Mouse (Mus musculus): Measurements from ENCODE around the gene Coa7. TPM values are rescaled to one million over a fixed set of nuclear protein-coding genes. Genes with fewer than 3 reads are reported as not detected.

Coa7 gene
- polyA plus RNA-seq, 1 experiment = 66.4 TPM

DNA sequence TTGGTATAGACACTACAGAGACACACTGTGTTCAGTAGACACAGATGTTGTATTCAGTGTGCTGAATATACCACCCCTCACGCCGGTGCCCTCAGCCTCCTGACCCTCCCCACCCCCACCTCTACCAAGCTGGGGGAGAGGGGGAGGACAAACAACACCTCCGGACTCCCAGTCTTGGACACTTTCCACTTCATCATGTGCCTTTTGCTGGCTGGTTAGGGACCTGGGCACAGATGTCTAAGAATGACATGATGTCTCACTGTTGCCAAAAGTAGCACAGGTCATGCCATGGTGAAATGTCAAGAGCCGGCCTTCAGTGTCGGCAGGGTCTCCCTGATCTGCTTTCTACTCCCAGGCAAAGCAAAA, 36.2 kb downstream of the Coa7 start:
- no peak overlapping the region for H3K4me3 ChIP-seq (ENCODE audit: insufficient read depth, poor library complexity, severe bottlenecking)
- no peaks in the 10 kb centered on the region for H3K36me3 ChIP-seq (ENCODE audit: control insufficient read depth, insufficient read depth)
- no peaks in the 10 kb centered on the region for H3K27me3 ChIP-seq (ENCODE audit: control insufficient read depth, insufficient read depth, insufficient read length)
- no peak overlapping the region for H3ac ChIP-seq (ENCODE audit: control insufficient read depth, insufficient read length, low read depth)
- TF ChIP-seq MYOG (IDR thresholded peaks at IDR 0.05; ENCODE audit: control insufficient read depth, extremely low read depth, insufficient read length) = no peak
- TF ChIP-seq USF1 (IDR thresholded peaks at IDR 0.05; ENCODE audit: low read depth) = no peak
- no peak for TF ChIP-seq MYOD1 (IDR thresholded peaks at IDR 0.05; ENCODE audit: control insufficient read depth, insufficient read length, low read depth)
- no peak for TF ChIP-seq MAX (IDR thresholded peaks at IDR 0.05)
- TF ChIP-seq CEBPB (IDR thresholded peaks at IDR 0.05; ENCODE audit: low read depth) = no peak
- TF ChIP-seq CTCF (IDR thresholded peaks at IDR 0.05; ENCODE audit: control insufficient read depth, insufficient read depth, insufficient read length) = no peak
- no peak for TF ChIP-seq FOSL1 (IDR thresholded peaks at IDR 0.05; ENCODE audit: insufficient read depth, low read length, poor library complexity, severe bottlenecking)
- no peaks in the 10 kb centered on the region for H3K79me3 ChIP-seq (ENCODE audit: low read depth)
- no peaks in the 10 kb centered on the region for H3K79me2 ChIP-seq (ENCODE audit: control insufficient read depth, insufficient read depth)

DNA sequence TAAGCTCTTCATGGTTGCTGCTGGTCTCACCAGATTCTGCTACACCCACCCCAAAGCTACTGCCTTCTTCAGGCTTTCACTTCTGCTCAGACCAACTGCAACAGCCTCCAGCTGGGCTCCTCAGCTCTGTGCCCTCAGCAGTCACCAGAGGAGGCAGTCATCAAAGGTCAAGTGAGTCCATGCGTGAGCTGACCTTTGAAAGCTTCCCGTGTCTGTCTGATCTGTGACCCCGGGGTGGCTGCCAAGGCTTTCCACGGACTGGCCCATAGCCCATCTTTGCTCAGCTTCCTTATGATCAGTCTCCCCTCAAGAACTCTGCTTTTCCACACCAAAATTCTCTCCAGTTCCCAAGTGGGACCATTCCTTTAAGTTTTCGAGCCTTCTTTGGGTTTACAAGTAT, 41.3 kb downstream of the Coa7 start:
- TF ChIP-seq CEBPB (IDR thresholded peaks at IDR 0.05; ENCODE audit: low read depth) (no peak), FOSL1 (IDR thresholded peaks at IDR 0.05; ENCODE audit: insufficient read depth, low read length, poor library complexity, severe bottlenecking) (no peak), CTCF (IDR thresholded peaks at IDR 0.05; ENCODE audit: control insufficient read depth, insufficient read depth, insufficient read length) (no peak), MAX (IDR thresholded peaks at IDR 0.05) (no peak), MYOD1 (IDR thresholded peaks at IDR 0.05; ENCODE audit: control insufficient read depth, insufficient read length, low read depth) (no peak), MYOG (IDR thresholded peaks at IDR 0.05; ENCODE audit: control insufficient read depth, extremely low read depth, insufficient read length) (no peak), USF1 (IDR thresholded peaks at IDR 0.05; ENCODE audit: low read depth) (no peak)
- H3K4me3 ChIP-seq (ENCODE audit: insufficient read depth, poor library complexity, severe bottlenecking) = no peak overlapping the region
- H3K36me3 ChIP-seq (ENCODE audit: control insufficient read depth, insufficient read depth) = no peaks in the 10 kb centered on the region
- H3K79me3 ChIP-seq (ENCODE audit: low read depth) = no peaks in the 10 kb centered on the region
- H3ac ChIP-seq (ENCODE audit: control insufficient read depth, insufficient read length, low read depth) = no peak overlapping the region
- no peaks in the 10 kb centered on the region for H3K79me2 ChIP-seq (ENCODE audit: control insufficient read depth, insufficient read depth)
- no peaks in the 10 kb centered on the region for H3K27me3 ChIP-seq (ENCODE audit: control insufficient read depth, insufficient read depth, insufficient read length)

GRCm38 (mm10) chr4:108370409-108370808, 42.5 kb downstream of the Coa7 start:
- TF ChIP-seq CEBPB (IDR thresholded peaks at IDR 0.05; ENCODE audit: low read depth) (no peak), FOSL1 (IDR thresholded peaks at IDR 0.05; ENCODE audit: insufficient read depth, low read length, poor library complexity, severe bottlenecking) (no peak), MAX (IDR thresholded peaks at IDR 0.05) (no peak), CTCF (IDR thresholded peaks at IDR 0.05; ENCODE audit: control insufficient read depth, insufficient read depth, insufficient read length) (no peak), MYOD1 (IDR thresholded peaks at IDR 0.05; ENCODE audit: control insufficient read depth, insufficient read length, low read depth) (no peak), USF1 (IDR thresholded peaks at IDR 0.05; ENCODE audit: low read depth) (no peak), MYOG (IDR thresholded peaks at IDR 0.05; ENCODE audit: control insufficient read depth, extremely low read depth, insufficient read length) (no peak)
- H3K27me3 ChIP-seq (ENCODE audit: control insufficient read depth, insufficient read depth, insufficient read length) = no peaks in the 10 kb centered on the region
- no peaks in the 10 kb centered on the region for H3K36me3 ChIP-seq (ENCODE audit: control insufficient read depth, insufficient read depth)
- no peaks in the 10 kb centered on the region for H3K79me3 ChIP-seq (ENCODE audit: low read depth)
- H3K4me3 ChIP-seq (ENCODE audit: insufficient read depth, poor library complexity, severe bottlenecking) = no peak overlapping the region
- no peak overlapping the region for H3ac ChIP-seq (ENCODE audit: control insufficient read depth, insufficient read length, low read depth)
- H3K79me2 ChIP-seq (ENCODE audit: control insufficient read depth, insufficient read depth) = no peaks in the 10 kb centered on the region

- Histone ChIP-seq H3K4me3 (ENCODE audit: insufficient read depth, poor library complexity, severe bottlenecking) (no peak overlapping the region), H3K27me3 (ENCODE audit: control insufficient read depth, insufficient read depth, insufficient read length) (no peaks in the 10 kb centered on the region), H3ac (ENCODE audit: control insufficient read depth, insufficient read length, low read depth) (no peak overlapping the region), H3K36me3 (ENCODE audit: control insufficient read depth, insufficient read depth) (no peaks in the 10 kb centered on the region), H3K79me2 (ENCODE audit: control insufficient read depth, insufficient read depth) (no peaks in the 10 kb centered on the region), H3K79me3 (ENCODE audit: low read depth) (no peaks in the 10 kb centered on the region)
- TF ChIP-seq MYOD1 (IDR thresholded peaks at IDR 0.05; ENCODE audit: control insufficient read depth, insufficient read length, low read depth) = no peak
- no peak for TF ChIP-seq MYOG (IDR thresholded peaks at IDR 0.05; ENCODE audit: control insufficient read depth, extremely low read depth, insufficient read length)
- no peak for TF ChIP-seq MAX (IDR thresholded peaks at IDR 0.05)
- no peak for TF ChIP-seq USF1 (IDR thresholded peaks at IDR 0.05; ENCODE audit: low read depth)
- no peak for TF ChIP-seq FOSL1 (IDR thresholded peaks at IDR 0.05; ENCODE audit: insufficient read depth, low read length, poor library complexity, severe bottlenecking)
- TF ChIP-seq CTCF (IDR thresholded peaks at IDR 0.05; ENCODE audit: control insufficient read depth, insufficient read depth, insufficient read length) = no peak
- no peak for TF ChIP-seq CEBPB (IDR thresholded peaks at IDR 0.05; ENCODE audit: low read depth)
These were observed 43.5 kb downstream of the Coa7 start for GRCm38 (mm10) chr4:108371421-108371820.

DNA sequence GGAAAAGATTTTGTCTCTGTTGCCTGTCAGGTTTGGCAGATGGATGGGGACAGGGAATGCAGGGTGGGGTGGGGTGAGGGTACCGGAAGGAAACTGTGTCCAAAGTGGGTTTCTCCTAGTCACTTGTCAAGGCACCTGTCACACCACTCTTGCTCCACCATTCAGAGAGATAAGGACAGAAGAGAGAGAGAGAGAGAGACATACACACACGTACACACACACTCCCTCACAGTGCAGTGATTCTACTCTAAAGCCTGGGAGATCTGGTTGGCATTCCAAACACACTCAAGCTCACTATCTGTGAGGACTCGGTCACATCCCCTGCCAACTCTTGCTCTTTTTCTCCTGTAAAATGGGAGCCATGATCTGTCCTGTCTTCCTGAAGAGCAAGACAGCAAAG, 44.2 kb downstream of the Coa7 start:
- Histone ChIP-seq H3K27me3 (ENCODE audit: control insufficient read depth, insufficient read depth, insufficient read length) (no peaks in the 10 kb centered on the region), H3K79me2 (ENCODE audit: control insufficient read depth, insufficient read depth) (no peaks in the 10 kb centered on the region), H3K36me3 (ENCODE audit: control insufficient read depth, insufficient read depth) (no peaks in the 10 kb centered on the region), H3K4me3 (ENCODE audit: insufficient read depth, poor library complexity, severe bottlenecking) (no peak overlapping the region), H3ac (ENCODE audit: control insufficient read depth, insufficient read length, low read depth) (no peak overlapping the region), H3K79me3 (ENCODE audit: low read depth) (no peaks in the 10 kb centered on the region)
- TF ChIP-seq CTCF (IDR thresholded peaks at IDR 0.05; ENCODE audit: control insufficient read depth, insufficient read depth, insufficient read length) = no peak
- no peak for TF ChIP-seq USF1 (IDR thresholded peaks at IDR 0.05; ENCODE audit: low read depth)
- no peak for TF ChIP-seq MAX (IDR thresholded peaks at IDR 0.05)
- no peak for TF ChIP-seq MYOG (IDR thresholded peaks at IDR 0.05; ENCODE audit: control insufficient read depth, extremely low read depth, insufficient read length)
- TF ChIP-seq MYOD1 (IDR thresholded peaks at IDR 0.05; ENCODE audit: control insufficient read depth, insufficient read length, low read depth) = no peak
- no peak for TF ChIP-seq FOSL1 (IDR thresholded peaks at IDR 0.05; ENCODE audit: insufficient read depth, low read length, poor library complexity, severe bottlenecking)
- no peak for TF ChIP-seq CEBPB (IDR thresholded peaks at IDR 0.05; ENCODE audit: low read depth)

GRCm38 (mm10) chr4:108379476-108379875, 51.5 kb downstream of the Coa7 start:
- TF ChIP-seq USF1 (IDR thresholded peaks at IDR 0.05; ENCODE audit: low read depth) (no peak), FOSL1 (IDR thresholded peaks at IDR 0.05; ENCODE audit: insufficient read depth, low read length, poor library complexity, severe bottlenecking) (no peak), CEBPB (IDR thresholded peaks at IDR 0.05; ENCODE audit: low read depth) (no peak), CTCF (IDR thresholded peaks at IDR 0.05; ENCODE audit: control insufficient read depth, insufficient read depth, insufficient read length) (no peak), MYOG (IDR thresholded peaks at IDR 0.05; ENCODE audit: control insufficient read depth, extremely low read depth, insufficient read length) (no peak), MYOD1 (IDR thresholded peaks at IDR 0.05; ENCODE audit: control insufficient read depth, insufficient read length, low read depth) (no peak), MAX (IDR thresholded peaks at IDR 0.05) (no peak)
- Histone ChIP-seq H3K36me3 (ENCODE audit: control insufficient read depth, insufficient read depth) (no peaks in the 10 kb centered on the region), H3K27me3 (ENCODE audit: control insufficient read depth, insufficient read depth, insufficient read length) (no peaks in the 10 kb centered on the region), H3K4me3 (ENCODE audit: insufficient read depth, poor library complexity, severe bottlenecking) (no peak overlapping the region), H3K79me2 (ENCODE audit: control insufficient read depth, insufficient read depth) (no peaks in the 10 kb centered on the region), H3K79me3 (ENCODE audit: low read depth) (no peaks in the 10 kb centered on the region), H3ac (ENCODE audit: control insufficient read depth, insufficient read length, low read depth) (no peak overlapping the region)

Data from C2C12 (cell line).